Mouse (Mus musculus) megakaryocyte, adult 5-6 weeks (primary cell): ENCODE measurements around the gene Als2cl. TPM values are rescaled to one million over a fixed set of nuclear protein-coding genes. Genes with fewer than 3 reads are reported as not detected.

Experiments used
- ATAC-seq: 2 replicates; pipeline ENCODE4 v1.8.0; 2016; ENCODE audit warnings: mild to moderate bottlenecking, inconsistent platforms; ENCODE audit not compliant: poor library complexity, severe bottlenecking
- total RNA-seq, 2 experiments: library from RNA; stranded (forward) in 1 of 2; stranded (reverse) in 1 of 2; fragments of 153-499, 151-499 nt in 1 of 2; fragments of 221-1000, 200-1000 nt in 1 of 2; gene quantifications; 2 replicates each; pipeline versions ENCODE4 v1.2.3 to v1.2.4; 2015 to 2017

Gene Als2cl
- total RNA-seq, 2 experiments from 2014 or later, result 0.29 to 2.9 TPM

DNA sequence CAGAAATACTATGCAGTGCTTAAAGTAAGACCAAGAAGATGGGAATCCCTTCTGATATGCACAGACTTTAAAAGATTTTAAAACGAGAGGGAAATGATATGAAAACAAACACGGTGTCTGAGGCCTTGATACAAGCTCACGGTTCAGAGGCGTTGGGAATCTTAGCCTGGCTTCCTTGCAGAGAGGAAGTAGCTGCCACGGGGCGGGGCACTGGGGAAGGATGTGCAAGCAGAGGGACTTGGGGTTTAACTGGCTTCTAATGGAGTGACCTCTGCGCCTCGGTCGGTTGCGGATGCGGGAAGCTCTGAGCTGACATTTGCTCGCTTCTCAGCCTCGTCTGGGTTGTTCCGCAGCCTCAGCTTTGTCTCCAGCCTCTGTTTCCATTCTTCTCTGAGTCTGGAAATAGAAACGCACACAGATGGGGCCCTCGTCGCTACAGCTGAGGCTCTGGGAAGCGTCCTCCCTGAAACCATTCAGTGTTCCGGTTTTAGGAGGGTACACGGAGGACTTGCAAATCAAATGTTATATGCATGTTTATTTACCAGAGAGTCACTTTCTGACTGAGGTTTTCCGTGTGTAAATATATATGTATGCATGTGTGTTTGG lies 35.1 kb downstream of the Als2cl start:
- no peak for ATAC-seq

DNA sequence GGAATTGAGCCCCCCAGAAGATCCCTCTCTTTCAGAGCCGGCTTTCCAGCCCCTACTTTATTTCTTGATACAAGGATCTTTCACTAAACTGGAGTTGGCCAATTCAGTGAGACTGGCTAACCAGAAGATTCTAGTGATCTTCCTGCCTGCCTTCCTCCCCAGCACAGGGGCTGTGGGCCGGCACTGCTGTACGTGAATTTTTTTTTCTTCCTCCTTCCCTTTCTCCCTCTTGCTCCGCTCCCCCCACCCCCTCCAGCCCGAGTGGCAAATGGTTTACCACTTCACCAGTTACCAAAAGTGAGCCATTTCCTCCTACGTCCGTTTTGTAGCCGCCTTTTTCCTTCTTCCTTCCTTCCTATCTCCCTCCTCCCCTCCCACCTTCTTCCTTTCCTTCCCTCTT lies 35.8 kb downstream of the Als2cl start:
- no peak for ATAC-seq

DNA sequence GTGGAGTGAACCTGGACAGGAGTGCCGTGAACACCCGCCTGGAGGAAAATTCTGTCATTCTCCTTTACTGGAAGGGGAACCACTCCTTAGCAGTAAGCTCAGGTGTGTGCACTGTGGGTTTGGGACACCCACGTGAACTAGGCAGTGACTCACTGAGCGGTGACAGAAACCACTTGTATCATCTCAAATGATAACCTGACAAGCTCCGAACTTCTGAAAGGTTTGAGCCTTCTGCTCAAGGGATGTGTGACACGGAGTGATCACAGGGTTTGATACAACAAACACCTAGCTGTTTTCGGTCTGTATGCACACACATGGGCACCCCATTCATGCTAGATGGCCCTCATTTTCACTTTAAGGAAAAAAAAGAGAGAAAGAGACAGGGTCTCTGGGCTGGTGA lies 37.1 kb downstream of the Als2cl start, which contains the start of gene Fam240a:
Gene Fam240a (minus strand): TSS at position 76 of the 400 bp plus-strand sequence.
- ATAC-seq, result no peak

DNA sequence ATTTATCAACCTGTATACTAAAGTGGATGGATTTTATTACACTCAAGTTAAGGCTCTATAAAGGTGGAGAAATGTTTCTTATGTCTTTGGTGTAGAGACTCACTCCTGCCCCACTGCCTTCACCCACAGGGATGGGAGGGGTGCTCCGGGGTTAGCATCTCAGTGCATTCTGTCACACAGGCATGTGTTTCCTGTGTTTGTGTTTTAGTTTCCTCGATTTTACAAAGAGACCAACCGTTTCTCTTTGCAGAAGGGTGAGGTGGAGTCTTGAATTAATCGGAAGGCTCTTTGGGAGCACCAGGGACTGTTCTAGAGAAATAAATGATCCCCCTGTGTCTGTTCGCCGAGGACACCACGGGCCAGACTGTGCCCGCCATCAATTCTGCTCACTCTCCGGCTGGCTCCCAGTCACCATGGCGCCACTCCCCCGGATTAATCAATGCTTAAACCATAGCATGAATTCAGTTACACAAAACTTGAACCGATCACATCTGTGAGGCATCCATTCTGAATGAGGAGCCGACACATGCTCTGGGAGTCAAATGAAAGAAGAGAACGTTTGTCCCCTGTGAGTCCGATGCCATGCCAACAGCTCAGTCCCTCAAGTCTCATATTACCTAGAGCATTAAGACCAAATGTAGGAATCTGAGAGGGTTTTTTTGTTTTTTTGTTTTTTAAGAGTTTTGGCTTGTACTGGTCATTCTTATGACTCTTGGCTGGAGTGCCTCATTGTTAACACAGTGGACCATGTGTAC lies 41.2 kb downstream of the Als2cl start:
- ATAC-seq, result no peak

DNA sequence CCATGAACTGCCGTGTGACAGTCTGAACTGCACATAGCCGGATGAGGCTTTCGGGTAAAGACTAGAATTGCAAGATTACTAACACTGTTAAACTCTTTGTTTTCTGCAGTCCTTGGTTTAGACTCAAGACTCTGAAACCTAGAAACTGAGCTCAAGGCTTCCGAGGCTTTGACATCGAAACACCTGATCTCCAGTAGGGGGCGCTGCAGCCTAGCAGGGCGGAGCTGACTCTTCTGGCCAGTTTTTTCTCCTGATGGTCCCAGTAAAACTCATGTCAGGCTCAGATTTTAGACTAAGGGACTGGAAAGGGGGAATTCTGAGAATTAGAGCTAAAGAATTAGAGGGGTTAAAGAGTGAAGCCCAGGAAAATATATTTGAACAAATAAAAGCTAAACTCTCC lies 43.1 kb downstream of the Als2cl start:
- ATAC-seq, result peak; percentile 67; the same call in 1 of the 2 replicates

DNA sequence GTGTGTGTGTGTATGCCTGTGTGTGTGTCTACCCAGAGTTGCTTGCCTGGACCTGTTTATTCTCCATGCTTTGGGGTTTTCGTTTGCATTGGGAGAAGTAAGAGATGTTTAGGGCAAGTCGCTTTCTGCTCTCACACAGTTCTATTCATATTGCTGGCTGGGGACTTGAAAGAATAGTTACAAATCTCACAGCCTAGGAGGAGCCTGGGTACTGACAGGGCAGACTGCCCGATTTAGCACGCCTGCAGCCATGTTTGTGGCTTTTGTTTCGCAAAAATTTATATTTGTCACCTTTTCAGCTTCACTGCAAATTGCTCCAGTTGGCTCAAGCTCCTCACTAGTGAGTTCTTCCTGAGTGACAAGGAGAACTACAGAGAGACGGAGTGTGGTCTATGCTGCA lies 51.9 kb downstream of the Als2cl start:
- no peak for ATAC-seq

DNA sequence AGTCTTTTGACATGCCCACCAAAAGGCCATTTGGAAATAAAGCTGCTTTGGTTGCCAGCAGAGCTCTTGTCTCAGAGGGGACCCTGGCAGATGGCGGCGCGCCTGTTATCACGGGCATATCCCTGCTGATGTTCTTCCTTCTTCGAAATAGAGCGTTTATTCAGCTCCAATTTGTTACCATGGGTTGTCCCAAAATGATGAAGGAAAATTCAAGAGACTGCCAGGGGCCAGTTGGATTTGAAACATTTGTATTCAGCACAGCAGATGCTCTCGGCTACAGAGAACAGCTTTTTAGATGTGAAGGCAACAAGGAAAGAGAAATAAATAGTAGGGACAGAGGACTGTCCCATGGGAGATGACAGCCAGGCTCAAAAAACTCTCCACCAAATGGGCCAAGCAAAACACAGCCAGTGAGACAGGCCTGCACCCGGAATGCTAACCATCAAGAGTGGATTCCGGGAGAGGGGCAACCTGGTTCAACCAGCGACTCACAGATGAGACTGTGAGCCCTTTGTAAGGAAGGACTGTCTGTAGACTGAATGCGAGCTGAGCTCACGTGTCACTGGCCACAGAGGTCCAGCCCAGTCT lies 54.3 kb downstream of the Als2cl start:
- no peak for ATAC-seq

DNA sequence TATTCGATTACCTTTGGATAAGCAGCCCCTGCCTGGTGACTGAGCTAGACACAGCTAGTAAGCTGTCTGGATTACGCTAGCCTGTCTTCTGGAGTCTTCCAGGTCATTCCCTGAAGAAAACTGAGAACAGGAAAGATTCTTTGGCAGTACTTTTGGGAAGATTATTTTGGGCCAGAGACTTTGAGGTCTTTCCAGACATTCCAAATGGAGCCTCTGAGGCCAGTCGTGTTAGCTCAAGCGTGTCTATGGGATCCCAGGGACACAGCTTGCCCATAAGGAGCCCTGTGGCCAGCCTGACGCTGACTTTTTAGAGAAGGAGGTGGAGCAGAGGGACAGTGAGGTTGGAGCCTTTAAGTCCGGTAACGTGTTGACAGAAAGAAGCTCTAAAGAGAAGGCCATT lies 56.3 kb downstream of the Als2cl start:
- ATAC-seq, result no peak

DNA sequence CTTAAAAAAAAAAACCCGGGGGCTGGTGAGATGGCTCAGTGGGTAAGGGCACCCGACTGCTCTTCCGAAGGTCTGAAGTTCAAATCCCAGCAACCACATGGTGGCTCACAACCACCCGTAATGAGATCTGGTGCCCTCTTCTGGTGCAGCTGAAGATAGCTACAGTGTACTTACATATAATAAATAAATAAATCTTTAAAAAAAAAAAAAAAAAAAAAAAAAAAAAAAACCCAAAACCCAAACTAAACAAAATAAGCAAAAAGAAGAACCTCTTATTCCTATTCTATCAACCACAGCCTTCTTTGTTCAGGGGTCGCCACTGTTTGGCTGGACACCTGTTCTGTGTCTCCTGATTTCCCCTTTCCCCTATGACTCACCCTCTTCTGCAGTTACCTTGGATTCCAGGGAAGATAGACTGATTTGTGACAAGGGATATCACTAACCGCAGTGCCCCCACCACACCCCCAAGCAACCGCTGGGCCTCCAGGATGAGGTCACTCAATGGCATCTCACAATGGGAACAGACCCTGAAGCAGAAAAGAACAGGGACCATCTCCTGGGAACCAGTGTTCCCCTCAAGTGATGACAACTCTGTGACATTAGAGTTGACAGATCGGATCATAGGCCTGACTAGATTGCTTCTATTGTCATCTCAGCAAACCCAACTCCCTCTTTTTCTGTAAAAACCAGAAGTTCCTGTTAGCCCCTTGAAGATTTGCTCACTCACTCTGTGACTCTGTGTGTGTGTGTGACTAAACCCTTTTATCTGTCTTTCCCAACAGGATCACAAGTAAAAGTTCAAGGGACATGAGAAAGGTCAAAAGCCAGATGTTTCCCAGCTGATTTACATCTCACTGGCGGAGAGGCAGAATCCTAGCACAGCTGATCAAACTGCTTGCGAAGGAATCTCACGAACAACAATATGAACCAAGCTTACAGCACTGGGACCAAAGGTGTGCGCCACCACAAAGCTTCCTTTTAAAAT lies 58.1 kb downstream of the Als2cl start:
- ATAC-seq, result no peak

DNA sequence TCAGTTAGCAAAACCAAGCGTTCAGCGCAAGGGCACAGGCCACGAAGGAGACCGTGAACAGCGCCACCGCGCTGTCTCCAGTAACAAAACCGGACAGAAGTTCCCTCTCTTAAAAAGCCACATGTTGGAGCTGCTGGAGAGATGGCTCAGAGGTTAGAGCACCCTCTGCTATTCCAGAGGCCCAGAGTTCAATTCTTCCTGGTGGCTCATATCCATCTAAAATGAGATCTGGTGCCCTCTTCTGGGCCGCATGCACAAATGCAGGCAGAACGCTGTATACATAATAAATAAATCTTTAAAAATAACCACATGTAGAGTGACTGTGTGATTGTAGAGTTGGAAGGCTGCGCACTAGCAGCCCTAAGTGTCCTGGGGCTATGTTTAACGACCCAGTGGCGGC lies 64.6 kb downstream of the Als2cl start:
- ATAC-seq, result no peak

DNA sequence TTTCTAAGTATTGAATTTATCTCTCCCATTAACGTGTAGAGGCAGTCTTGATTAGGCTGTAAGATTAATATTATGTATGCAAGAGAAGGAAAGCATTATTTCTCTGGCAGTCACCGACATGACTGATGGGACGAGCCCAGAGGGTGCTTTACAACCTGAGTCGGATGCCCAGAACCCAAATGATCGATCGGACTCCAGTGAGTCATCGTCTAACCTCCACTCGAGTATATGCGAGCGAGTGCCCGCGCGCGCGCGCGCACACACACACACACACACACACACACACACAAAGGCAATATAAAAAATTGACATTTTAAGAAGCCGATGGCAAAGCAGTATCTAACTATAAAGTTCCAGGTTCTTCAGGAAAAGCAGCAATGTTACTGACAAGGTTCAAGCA lies 65.7 kb downstream of the Als2cl start:
- no peak for ATAC-seq

DNA sequence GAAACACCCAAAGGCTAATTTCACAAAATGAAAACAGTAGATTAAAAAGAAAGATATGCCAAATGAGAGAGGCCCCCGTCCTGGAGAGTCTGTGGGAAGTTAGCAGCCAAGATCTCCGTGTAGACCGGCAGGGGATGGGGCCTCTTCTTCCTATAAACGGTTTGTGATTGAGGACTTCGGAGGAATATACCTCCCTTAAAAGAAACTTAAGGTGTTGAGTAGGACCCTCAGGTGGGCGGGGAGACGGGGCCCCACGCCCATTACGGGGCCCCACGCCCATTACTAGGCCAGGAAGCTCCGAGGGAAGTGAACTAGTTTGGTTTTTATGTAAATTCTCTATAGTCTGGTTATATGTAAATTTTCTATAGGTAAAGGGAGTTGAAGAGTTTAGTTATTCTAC lies 66.3 kb downstream of the Als2cl start, which contains the start of gene Tdgf1:
Gene Tdgf1 (minus strand): TSS at position 233 of the 400 bp plus-strand sequence.
- no peak for ATAC-seq

DNA sequence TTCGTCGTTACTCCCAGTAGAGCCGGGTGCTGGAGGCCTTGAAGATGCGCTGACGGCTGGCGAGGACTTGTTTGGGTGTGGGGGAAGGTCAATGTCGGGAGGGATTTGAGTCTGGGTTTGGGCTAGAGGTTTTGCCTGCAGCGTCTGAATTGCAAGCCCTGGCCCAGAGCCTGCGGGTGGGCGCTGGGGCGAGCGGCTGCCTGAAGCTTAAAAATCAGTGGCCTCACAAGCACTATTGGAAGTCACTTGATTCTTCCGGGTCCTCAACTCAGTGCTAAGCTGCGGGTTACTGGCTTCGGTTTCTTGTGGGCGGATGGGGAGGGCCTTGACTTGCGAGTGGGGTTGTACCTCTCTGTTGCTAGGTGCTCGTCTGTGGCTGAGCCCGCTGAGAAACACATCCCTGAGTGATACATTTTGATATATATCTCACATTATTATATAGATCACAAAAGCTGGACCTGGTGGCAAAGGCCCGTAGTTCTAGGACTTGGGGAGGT lies 66.9 kb downstream of the Als2cl start:
- ATAC-seq, result no peak

DNA sequence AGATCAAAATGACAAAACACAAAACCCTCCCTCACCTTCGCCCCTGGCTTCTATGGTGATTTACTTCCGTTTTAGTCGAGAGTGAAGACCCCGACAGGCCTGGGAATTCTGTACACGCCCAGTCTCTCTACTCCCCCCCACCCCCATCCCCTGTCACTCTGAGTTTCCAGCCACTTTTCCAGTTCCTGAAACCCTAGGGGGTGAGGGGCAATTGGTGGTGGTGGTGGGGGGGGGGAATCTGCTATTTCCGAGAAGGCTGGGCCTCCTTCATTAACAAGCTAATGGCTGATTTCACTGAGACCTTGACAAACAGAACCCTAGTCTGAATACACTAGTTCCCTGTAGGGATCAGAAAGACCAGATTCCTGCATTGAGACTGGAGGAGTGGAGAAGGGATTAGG lies 67.6 kb downstream of the Als2cl start:
- ATAC-seq, result no peak

DNA sequence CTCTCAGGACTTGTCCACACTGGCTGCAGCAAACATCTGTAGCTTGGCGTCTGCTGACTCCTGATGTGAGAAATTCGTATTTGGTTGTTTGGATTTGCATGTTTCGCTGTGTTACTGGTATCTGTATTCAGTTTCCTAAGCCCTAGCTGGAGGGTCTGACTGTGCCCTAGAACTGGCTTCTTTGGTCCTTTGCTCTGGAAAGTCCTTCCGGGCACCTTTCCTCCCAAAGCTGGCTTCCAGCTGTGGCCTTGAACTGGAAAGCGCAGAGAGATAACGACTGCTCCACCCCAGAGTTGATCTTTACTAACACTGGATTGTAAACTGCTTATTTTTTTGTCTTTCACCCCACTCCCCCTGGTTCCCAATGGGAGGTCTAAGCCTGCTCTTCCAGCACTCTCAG lies 68.2 kb downstream of the Als2cl start:
- no peak for ATAC-seq

DNA sequence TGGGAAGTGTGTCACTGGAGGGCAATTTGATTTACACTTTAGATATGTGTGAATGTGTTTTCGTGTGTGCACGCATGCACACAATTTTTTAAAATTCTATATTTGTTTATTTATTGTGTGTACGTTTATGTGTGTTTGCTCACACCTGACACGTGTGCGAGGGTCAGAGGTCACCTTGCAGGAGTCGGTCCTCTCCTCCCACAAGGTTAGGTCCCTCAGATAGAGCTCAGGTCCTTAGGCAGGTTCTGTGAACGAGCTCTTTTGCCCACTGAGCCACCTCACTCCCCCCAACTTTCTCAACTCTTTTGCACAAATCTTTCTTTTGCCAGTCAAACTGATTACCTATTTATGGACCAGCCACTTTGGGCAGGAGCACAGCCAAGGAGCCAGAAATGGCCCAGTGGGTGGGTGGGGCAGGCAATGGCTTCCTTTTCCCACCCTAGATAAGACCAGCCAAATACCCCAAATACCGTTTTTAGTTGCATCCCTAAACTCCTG lies 69.2 kb downstream of the Als2cl start:
- no peak for ATAC-seq

DNA sequence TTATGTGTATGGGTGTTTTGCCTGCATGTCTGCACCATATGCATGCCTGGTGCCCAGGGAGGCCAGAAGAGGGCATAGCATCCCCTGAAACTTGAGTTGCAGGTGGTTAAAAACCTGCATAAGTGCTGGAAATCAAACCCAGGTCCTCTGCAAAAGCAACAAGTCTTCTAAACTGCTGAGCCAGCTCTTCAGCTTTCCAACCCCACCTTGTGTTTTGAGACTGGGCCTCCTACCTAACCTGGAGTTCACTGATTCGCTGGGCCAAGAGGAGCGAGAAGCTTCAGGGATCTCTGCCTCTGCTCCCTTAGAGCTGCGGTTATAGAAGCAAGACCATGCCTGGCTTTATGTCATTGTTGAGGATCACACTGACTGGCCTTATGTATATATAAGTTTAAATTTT lies 70.4 kb downstream of the Als2cl start:
- no peak for ATAC-seq
